Mouse (Mus musculus) limb, embryonic 13.5 days (tissue): Measurements from ENCODE around the gene Tnrc6c. TPM values are rescaled to one million over a fixed set of nuclear protein-coding genes. Genes with fewer than 3 reads are reported as not detected.
"Not testable (repeated sequence)": the region's sequence is repeated elsewhere in the genome, so short reads cannot be mapped to it uniquely, and the experiment has no call there.

Experiments used
- ATAC-seq: fragments of 200-750 bp; cut with Nextera tagmentation; 2 replicates; pipeline ENCODE4 v1.8.0; 2017; ENCODE audit warnings: low read depth, moderate number of reproducible peaks, moderate TSS enrichment; ENCODE audit not compliant: low FRiP score
- H3K27ac ChIP-seq: fragments of 300-500 bp; sonication (generic); 2 replicates; pipeline ENCODE4 v1.5.1; 2015; ENCODE audit warnings: inconsistent platforms, mild to moderate bottlenecking, moderate library complexity
- H3K27me3 ChIP-seq: fragments of 300-500 bp; sonication (generic); 2 replicates; pipeline ENCODE4 v1.6.1; 2015; ENCODE audit warnings: mild to moderate bottlenecking, inconsistent platforms
- H3K36me3 ChIP-seq: fragments of 300-500 bp; sonication (generic); 2 replicates; pipeline ENCODE4 v1.6.1; 2015; ENCODE audit warnings: inconsistent platforms, mild to moderate bottlenecking, moderate library complexity
- H3K4me1 ChIP-seq: fragments of 300-500 bp; sonication (generic); 2 replicates; pipeline ENCODE4 v1.6.1; 2015; ENCODE audit warnings: inconsistent platforms
- H3K4me2 ChIP-seq: fragments of 300-500 bp; sonication (generic); replicated peaks from 2 replicates; pipeline ENCODE4 v1.6.1; 2015; ENCODE audit warnings: inconsistent platforms, mild to moderate bottlenecking, moderate library complexity
- H3K4me3 ChIP-seq: fragments of 300-500 bp; sonication (generic); 2 replicates; pipeline ENCODE4 v1.5.1; 2015; ENCODE audit warnings: moderate library complexity, mild to moderate bottlenecking, inconsistent platforms
- H3K9ac ChIP-seq: fragments of 300-500 bp; sonication (generic); 2 replicates; pipeline ENCODE4 v1.6.1; 2015; ENCODE audit warnings: mild to moderate bottlenecking, inconsistent platforms
- H3K9me3 ChIP-seq: fragments of 300-500 bp; sonication (generic); 2 replicates; pipeline ENCODE4 v1.6.1; 2016; ENCODE audit warnings: inconsistent platforms
- WGBS: fragments of 180-500 bp; shearing (Covaris S2); methylation state at CpG from one replicate; pipeline ENCODE4 v1.1.7; 2015; 5-methylcytosine and 5-hydroxymethylcytosine counted together
- polyA plus RNA-seq: library from polyadenylated mRNA; unstranded; fragments of >200 nt; fragmentation: Nextera tagmentation; extraction: Ambion mirVana; gene quantifications from 2 replicates; pipeline ENCODE4 v1.2.1, GENCODE M21; 2015

Gene Tnrc6c
- polyA plus RNA-seq, 1 experiment from 2014 or later = 19.6 TPM

DNA sequence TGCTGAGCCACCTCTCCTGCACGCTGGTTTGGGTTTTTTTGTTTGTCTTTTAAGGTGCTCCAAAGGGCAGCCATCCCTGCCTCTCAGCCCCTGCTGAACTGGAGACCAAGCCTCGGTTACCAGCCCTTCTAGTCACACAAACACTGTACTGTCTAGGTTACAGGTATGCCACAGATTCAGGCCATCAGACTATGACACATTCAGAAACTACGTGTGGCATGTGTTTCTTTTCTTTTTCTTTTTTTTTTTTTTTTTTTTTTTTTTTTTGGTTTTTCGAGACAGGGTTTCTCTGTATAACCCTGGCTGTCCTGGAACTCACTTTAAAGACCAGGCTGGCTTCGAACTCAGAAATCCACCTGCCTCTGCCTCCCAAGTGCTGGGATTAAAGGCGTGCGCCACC, 134.4 kb downstream of the Tnrc6c start:
- H3K27ac ChIP-seq, ATAC-seq: not testable (repeated sequence)
- 80% methylated on average over 7 of the region's 7 CpGs for WGBS

DNA sequence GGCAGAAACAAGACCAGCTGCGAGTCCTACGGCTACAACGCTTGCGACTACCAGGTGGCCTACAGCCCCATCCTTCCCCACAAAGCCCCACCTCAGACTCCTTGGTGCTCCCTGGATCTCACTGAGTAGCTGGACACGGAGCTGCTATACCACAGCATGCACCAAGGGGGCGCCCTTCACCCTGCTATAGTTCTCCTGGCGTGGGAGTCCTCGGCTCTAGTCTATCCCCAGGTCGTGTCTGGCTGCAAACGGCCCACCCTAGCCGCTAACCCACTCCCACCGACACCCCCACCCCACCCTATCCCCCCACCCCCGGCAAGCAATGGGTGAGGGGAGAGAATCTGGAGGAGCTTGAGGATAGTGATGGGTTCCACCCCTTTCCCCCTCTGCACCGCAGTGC, 136.2 kb downstream of the Tnrc6c start:
- Histone ChIP-seq H3K9ac (no peak overlapping the region), H3K4me3 (peak overlapping the region; percentile 8; the same call in 1 of the 2 replicates), H3K4me1 (peaks cover 25% of the 10 kb centered on the region), H3K4me2 (peak overlapping the region; percentile 49), H3K27ac (no peak overlapping the region), H3K36me3 (no peaks in the 10 kb centered on the region), H3K9me3 (no peaks in the 10 kb centered on the region; the same call in 1 of the 2 replicates), H3K27me3 (no peaks in the 10 kb centered on the region; the same call in none of the 2 replicates)
- WGBS = 6% methylated on average over 14 of the region's 14 CpGs
- peak; percentile 21; the same call in 1 of the 2 replicates for ATAC-seq

More for the DNA sequence above, 134.4 kb downstream of the Tnrc6c start:
- not testable (repeated sequence) for H3K4me3 ChIP-seq, H3K4me2 ChIP-seq, H3K27me3 ChIP-seq, H3K36me3 ChIP-seq, H3K9ac ChIP-seq, H3K9me3 ChIP-seq
- peaks cover 24% of the 10 kb centered on the region for H3K4me1 ChIP-seq

DNA sequence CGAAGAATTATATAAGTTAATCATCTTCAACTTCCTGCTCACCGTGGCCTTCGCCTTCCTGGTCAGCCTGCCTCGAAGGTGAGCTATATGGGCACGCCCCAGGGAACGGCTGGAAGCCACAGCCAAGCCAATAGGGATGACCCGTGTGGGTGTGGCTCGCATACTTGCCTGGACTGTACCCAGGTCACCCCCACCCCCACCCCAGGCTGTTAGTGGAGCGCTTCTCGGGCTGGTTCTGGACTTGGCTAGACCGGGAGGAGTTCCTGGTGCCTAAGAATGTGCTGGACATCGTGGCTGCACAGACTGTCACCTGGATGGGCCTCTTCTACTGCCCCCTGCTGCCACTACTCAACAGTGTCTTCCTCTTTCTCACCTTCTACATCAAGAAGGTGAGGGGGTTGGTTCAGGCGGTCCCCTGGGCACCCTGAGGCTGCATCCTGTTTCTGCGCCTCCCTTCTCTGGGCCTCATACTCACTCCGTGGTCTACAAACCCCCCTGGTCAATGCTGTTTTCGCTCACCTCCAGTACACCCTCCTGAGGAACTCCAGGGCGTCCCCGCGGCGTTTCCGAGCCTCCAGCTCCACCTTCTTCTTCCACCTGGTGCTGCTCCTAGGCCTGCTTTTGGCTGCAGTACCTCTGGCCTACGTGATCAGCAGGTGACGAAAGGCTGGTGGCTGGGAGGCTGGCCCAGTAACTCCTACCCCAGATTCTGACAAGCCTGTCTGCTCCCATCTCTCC, 136.8 kb downstream of the Tnrc6c start:
- peak; percentile 30; the same call in 1 of the 2 replicates for ATAC-seq
- WGBS = 32% methylated on average over 23 of the region's 23 CpGs

DNA sequence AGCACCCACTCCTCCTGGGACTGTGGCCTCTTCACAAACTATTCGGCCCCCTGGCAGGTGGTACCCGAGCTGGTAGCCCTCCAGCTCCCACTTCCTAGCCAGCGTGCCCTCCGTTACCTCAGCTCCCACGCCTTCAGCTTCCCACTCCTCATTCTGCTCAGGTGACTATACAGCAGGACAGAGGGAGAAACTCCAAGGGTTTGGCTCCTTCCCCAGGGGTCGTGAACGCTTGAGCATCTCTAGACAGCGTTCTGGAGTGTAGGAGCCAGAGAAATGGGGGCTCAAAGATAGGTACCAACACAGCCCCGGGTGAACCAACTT, 137.3 kb downstream of the Tnrc6c start:
- Histone ChIP-seq H3K36me3 (no peaks in the 10 kb centered on the region), H3K27ac (no peak overlapping the region), H3K9ac (no peak overlapping the region), H3K27me3 (no peaks in the 10 kb centered on the region; the same call in none of the 2 replicates), H3K9me3 (no peaks in the 10 kb centered on the region; the same call in 1 of the 2 replicates), H3K4me2 (no peak overlapping the region), H3K4me3 (no peak overlapping the region), H3K4me1 (peaks cover 25% of the 10 kb centered on the region)
- ATAC-seq = no peak
- WGBS = 86% methylated on average over 9 of the region's 9 CpGs

More for the DNA sequence above, 136.8 kb downstream of the Tnrc6c start:
- Histone ChIP-seq H3K27ac (no peak overlapping the region), H3K9me3 (no peaks in the 10 kb centered on the region; the same call in 1 of the 2 replicates), H3K9ac (no peak overlapping the region), H3K4me3 (peak overlapping the region; percentile 8; the same call in 1 of the 2 replicates), H3K4me2 (peak overlapping the region; percentile 49), H3K36me3 (no peaks in the 10 kb centered on the region), H3K27me3 (no peaks in the 10 kb centered on the region; the same call in none of the 2 replicates), H3K4me1 (peaks cover 25% of the 10 kb centered on the region)

DNA sequence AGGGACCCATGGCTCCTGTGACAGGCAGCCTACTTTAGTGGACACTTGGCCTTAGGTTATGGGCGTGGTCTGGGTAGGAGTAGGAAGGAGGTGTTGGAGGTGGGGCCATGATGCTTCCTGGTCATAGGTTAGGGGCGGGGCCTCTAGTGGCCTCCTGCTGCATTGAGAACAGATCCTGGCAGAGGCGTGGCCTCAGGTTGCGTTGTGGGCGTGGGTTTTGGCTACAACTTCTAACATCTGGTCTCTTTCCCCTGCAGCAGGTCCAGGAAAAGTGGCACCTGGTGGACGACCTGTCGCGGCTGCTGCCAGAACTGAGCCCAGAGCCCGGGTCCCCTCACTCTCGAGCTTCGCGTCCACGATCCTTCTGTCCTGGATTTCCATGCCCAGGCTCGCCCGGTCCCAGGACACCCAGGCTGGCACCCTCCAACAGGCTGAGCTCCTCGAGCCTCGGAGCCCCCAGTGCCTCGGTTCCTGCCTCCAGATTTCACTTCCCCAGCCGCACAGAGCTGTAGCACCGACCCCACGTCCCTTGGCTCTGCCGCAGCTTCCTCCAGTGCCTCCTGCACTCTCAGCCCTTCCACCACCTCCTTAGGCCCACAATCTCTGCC, 138.3 kb downstream of the Tnrc6c start:
- no peaks in the 10 kb centered on the region; the same call in none of the 2 replicates for H3K27me3 ChIP-seq
- peak; percentile 63; the same call in 1 of the 2 replicates for ATAC-seq
- H3K9me3 ChIP-seq = no peaks in the 10 kb centered on the region; the same call in 1 of the 2 replicates
- peak overlapping the region; percentile 57 for H3K4me2 ChIP-seq
- no peak overlapping the region for H3K27ac ChIP-seq
- 5% methylated on average over 22 of the region's 22 CpGs for WGBS
- H3K4me1 ChIP-seq = peaks cover 25% of the 10 kb centered on the region
- H3K4me3 ChIP-seq = peak overlapping the region; percentile 21
- no peaks in the 10 kb centered on the region for H3K36me3 ChIP-seq
- H3K9ac ChIP-seq = peak overlapping the region; percentile 19; the same call in 1 of the 2 replicates

DNA sequence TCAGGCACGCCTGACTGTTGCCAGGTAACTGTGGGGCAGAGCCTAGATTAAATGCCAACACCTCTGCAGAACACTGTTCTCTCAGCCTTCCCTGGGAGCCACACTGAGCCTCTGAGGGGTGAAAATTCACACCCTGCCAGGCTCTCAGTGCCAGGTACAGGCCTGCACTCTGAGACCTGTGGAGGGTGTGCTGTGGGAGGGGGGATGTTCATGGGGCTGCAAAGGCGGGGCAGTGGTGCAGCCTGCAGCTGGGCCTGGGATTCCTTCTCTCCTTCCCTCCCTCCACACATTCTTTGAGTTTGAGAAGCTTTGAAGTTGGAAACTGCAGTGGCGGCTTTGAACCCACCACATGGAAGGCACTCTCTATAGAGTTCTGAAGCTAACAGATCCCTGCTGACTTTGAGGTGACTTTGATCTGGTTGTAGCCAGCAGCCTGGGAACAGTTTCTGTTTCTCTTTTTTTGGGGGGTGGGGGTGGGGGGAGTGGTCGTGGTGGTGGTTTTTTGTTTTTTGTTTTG, 140.0 kb downstream of the Tnrc6c start:
- no peaks in the 10 kb centered on the region; the same call in 1 of the 2 replicates for H3K9me3 ChIP-seq
- H3K9ac ChIP-seq = no peak overlapping the region
- no peak overlapping the region for H3K27ac ChIP-seq
- H3K4me2 ChIP-seq = no peak overlapping the region
- H3K36me3 ChIP-seq = no peaks in the 10 kb centered on the region
- no peak overlapping the region for H3K4me3 ChIP-seq
- ATAC-seq = no peak
- H3K4me1 ChIP-seq = peaks cover 28% of the 10 kb centered on the region
- WGBS = 36% methylated on average over 4 of the region's 4 CpGs
- no peaks in the 10 kb centered on the region; the same call in none of the 2 replicates for H3K27me3 ChIP-seq

DNA sequence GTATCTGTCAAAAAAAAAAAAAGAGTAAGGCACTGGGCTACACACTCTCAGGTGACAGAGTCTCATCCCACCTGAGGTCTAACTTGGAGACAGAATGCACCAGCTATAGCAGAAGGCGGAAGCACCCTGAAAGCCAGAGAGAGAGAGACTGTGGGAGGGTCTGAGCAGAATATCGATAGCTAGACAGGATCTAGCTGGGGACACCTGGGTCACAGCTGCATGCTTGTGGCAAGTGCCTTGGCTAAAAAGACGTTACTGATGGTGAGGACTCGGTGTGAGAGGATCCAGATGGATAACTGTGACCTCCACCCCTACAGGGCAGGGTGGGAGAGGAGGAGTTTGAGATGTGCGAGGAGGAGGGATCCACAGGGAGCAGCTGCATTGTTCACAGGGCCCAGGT, 142.9 kb downstream of the Tnrc6c start:
- Histone ChIP-seq H3K27me3 (no peaks in the 10 kb centered on the region), H3K9ac (no peak overlapping the region), H3K27ac (no peak overlapping the region), H3K4me3 (no peak overlapping the region), H3K4me2 (no peak overlapping the region), H3K4me1 (peaks cover 13% of the 10 kb centered on the region), H3K9me3 (no peaks in the 10 kb centered on the region; the same call in 1 of the 2 replicates), H3K36me3 (no peaks in the 10 kb centered on the region)
- WGBS = 37% methylated on average over 5 of the region's 5 CpGs
- ATAC-seq = no peak

DNA sequence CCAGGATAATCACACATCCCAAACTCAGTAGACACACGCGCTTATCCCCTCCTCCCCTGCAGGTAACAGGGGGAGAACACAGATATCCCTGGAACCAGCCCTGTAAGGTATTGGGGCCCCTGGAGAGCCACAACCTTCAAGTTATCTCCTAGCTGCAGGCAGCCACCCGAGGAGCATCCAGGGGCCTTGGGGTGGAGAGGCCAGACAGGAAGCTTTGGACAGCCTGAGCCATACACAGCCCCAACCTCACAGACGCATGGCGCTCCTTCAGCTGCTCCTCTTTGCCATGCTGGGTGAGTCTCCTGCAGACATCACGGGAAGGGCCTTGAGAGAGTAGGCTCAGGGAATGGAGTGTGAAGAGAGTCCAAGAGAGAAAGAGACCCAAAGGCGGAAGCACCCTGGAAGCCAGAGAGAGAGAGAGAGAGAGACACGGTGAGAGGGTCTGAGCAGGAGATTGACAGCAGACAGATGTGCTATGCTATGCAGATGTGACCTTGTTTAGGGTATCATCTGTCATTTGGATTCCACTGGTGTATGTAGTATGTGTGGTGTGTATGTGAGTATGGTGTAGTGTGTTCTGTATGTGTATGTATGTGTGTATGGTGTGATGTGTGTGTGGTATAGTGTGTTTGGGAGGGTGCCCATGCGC, 143.5 kb downstream of the Tnrc6c start, which contains the start of gene 6030468B19Rik:
6030468B19Rik (plus strand) TSS at position 150 of the 649 bp plus-strand sequence.
- H3K4me1 ChIP-seq = peaks cover 8% of the 10 kb centered on the region
- no peaks in the 10 kb centered on the region for H3K36me3 ChIP-seq
- no peak within 1 kb of the TSS; the same call in 1 of the 2 replicates for H3K9ac ChIP-seq
- ATAC-seq = no peak
- H3K9me3 ChIP-seq = no peaks in the 10 kb centered on the region; the same call in 1 of the 2 replicates
- WGBS = 57% methylated on average over 9 of the region's 9 CpGs
- no peaks in the 10 kb centered on the region for H3K27me3 ChIP-seq
- no peak within 1 kb of the TSS for H3K4me3 ChIP-seq
- no peak within 1 kb of the TSS for H3K27ac ChIP-seq
- H3K4me2 ChIP-seq = no peak within 1 kb of the TSS

DNA sequence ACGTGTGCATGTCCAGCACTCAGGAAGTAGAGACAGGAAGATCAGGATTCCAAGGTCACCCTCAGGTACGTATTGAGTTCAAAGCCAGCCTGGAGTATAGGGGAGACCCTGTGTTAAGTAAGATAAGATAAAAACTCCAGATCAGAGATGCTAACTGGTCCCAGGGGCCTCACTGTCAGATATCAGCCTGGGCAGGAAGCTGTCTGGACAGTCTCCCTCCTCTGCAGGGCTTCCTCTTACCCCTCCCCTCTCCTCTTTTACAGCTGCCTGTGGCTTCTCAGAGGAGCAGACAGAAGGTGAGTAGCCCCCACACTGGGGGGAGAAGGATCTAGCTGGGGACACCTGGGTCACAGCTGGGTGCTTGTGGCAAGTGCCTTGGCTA, 144.1 kb downstream of the Tnrc6c start:
- no peak overlapping the region for H3K4me2 ChIP-seq
- no peaks in the 10 kb centered on the region; the same call in 1 of the 2 replicates for H3K9me3 ChIP-seq
- 0 out of 2 replicates have a peak, but pooled peaks cover 6% of the 10 kb centered on the region for H3K4me1 ChIP-seq
- 23% methylated on average over 2 of the region's 2 CpGs for WGBS
- no peak for ATAC-seq
- H3K27me3 ChIP-seq = no peaks in the 10 kb centered on the region
- H3K36me3 ChIP-seq = no peaks in the 10 kb centered on the region
- no peak overlapping the region for H3K4me3 ChIP-seq
- no peak overlapping the region; the same call in 1 of the 2 replicates for H3K9ac ChIP-seq
- H3K27ac ChIP-seq = no peak overlapping the region

DNA sequence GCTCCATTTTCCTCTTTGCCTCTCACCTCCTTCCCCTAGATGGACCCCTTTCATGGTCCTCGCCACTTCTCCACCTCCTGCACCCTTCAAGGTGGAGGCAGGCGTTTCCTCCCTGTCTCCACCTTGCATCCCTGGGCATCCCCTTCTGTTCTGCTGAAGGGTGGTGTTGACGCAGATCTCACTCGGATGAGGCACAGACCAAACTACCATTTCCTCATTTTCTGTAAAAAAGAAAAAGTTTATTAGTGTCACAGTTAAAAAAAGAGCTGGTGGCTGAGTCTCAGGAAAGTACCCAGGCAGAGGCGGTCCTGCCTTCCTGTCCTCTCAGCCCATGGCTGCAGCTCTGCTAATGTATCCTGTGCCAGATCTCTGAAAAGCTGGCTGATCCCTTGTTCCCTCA, 145.1 kb downstream of the Tnrc6c start:
- H3K27me3 ChIP-seq = no peaks in the 10 kb centered on the region
- H3K36me3 ChIP-seq = no peaks in the 10 kb centered on the region
- 72% methylated on average over 5 of the region's 5 CpGs for WGBS

DNA sequence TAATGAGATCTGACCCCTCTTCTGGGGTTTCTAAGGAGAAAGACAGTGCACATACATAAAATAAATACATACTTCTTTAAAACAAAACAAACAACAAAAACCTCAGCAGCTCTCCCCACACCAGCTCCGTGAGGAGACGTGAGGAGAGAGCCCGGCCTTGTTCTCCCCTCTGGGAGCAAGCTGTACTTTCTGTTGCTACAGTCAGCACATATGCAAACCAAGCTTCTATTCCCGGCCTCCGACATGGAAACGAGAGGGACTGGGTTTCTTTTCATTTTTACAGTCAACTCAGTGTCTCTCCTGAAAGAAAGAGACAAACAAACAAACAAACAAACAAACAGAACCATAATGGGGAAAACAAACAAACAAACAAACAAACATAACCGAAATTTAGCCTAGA, 145.9 kb downstream of the Tnrc6c start:
- WGBS = 83% methylated on average over 7 of the region's 7 CpGs
- no peak for ATAC-seq
- Histone ChIP-seq H3K36me3 (no peaks in the 10 kb centered on the region), H3K27me3 (no peaks in the 10 kb centered on the region), H3K4me1 (0 out of 2 replicates have a peak, but pooled peaks cover 3% of the 10 kb centered on the region), H3K27ac (no peak overlapping the region), H3K9ac (no peak overlapping the region), H3K9me3 (no peaks in the 10 kb centered on the region), H3K4me2 (no peak overlapping the region), H3K4me3 (no peak overlapping the region)

More for the DNA sequence above, 145.1 kb downstream of the Tnrc6c start:
- H3K4me3 ChIP-seq = no peak overlapping the region
- H3K27ac ChIP-seq = no peak overlapping the region; the same call in 1 of the 2 replicates
- H3K4me2 ChIP-seq = no peak overlapping the region
- no peaks in the 10 kb centered on the region; the same call in 1 of the 2 replicates for H3K9me3 ChIP-seq
- no peak for ATAC-seq
- H3K9ac ChIP-seq = no peak overlapping the region
- 0 out of 2 replicates have a peak, but pooled peaks cover 3% of the 10 kb centered on the region for H3K4me1 ChIP-seq
